Mouse (Mus musculus): ENCODE results near the gene Hist1h3e. TPM values are rescaled to one million over a fixed set of nuclear protein-coding genes. Genes with fewer than 3 reads are reported as not detected.

The Hist1h3e gene
- polyA plus RNA-seq, 1 experiment = 3.8 TPM

- no peak for DNase-seq
- no peak for TF ChIP-seq POLR2A (IDR thresholded peaks at IDR 0.05; ENCODE audit: low read depth, low read length)
- H3K4me1 ChIP-seq (ENCODE audit: control insufficient read depth, insufficient read depth, low read length) = peaks cover 11% of the 10 kb centered on the region; the same call in 1 of the 2 replicates
- H3K4me3 ChIP-seq (ENCODE audit: insufficient read depth, low read depth, low read length) = 0 out of 2 replicates have a peak overlapping the region, but pooled peaks have one; percentile 12
- 20% methylated on average over 9 of the region's 9 CpGs for WGBS
- no peaks in the 10 kb centered on the region for H3K36me3 ChIP-seq (ENCODE audit: control insufficient read depth, insufficient read depth, low read length)
- H3K27me3 ChIP-seq (replicated peaks; ENCODE audit: control insufficient read depth, insufficient read depth, low read length) = no peaks in the 10 kb centered on the region
- no peak overlapping the region for H3K27ac ChIP-seq (ENCODE audit: insufficient read depth, low read depth, low read length)
These were observed 29.7 kb downstream of the Hist1h3e start for GRCm38 (mm10) chr13:23532262-23533075.

- peak; percentile 99 for DNase-seq
- H3K27me3 ChIP-seq (replicated peaks; ENCODE audit: control insufficient read depth, insufficient read depth, low read length) = no peaks in the 10 kb centered on the region
- TF ChIP-seq POLR2A (IDR thresholded peaks at IDR 0.05; ENCODE audit: low read depth, low read length) (peak; percentile 98), CTCF (conservative IDR thresholded peaks at IDR 0.05; ENCODE audit: insufficient read depth, insufficient read length, low read depth, low read length) (no peak)
- peaks cover 11% of the 10 kb centered on the region; the same call in 1 of the 2 replicates for H3K4me1 ChIP-seq (ENCODE audit: control insufficient read depth, insufficient read depth, low read length)
- WGBS = under 1% methylated on average over 64 of the region's 70 CpGs
- H3K4me3 ChIP-seq (ENCODE audit: insufficient read depth, low read depth, low read length) = peak within 1 kb of the TSS; percentile 59
- peak within 1 kb of the TSS; percentile 94 for H3K27ac ChIP-seq (ENCODE audit: insufficient read depth, low read depth, low read length)
- H3K36me3 ChIP-seq (ENCODE audit: control insufficient read depth, insufficient read depth, low read length) = no peaks in the 10 kb centered on the region
These were observed 31.0 kb downstream of the Hist1h3e start, which contains the start of gene Hist1h4h for GRCm38 (mm10) chr13:23530901-23531875. TSS of gene Hist1h4h (plus strand) at chr13:23531050.

GRCm38 (mm10) chr13:23530181-23530900 is 31.8 kb downstream of the Hist1h3e start:
- Histone ChIP-seq H3K36me3 (ENCODE audit: control insufficient read depth, insufficient read depth, low read length) (no peaks in the 10 kb centered on the region), H3K27ac (ENCODE audit: insufficient read depth, low read depth, low read length) (peak overlapping the region; percentile 94), H3K4me1 (ENCODE audit: control insufficient read depth, insufficient read depth, low read length) (peaks cover 11% of the 10 kb centered on the region; the same call in 1 of the 2 replicates), H3K27me3 (replicated peaks; ENCODE audit: control insufficient read depth, insufficient read depth, low read length) (no peaks in the 10 kb centered on the region), H3K4me3 (ENCODE audit: insufficient read depth, low read depth, low read length) (peak overlapping the region; percentile 59)
- peak; percentile 83 for DNase-seq
- under 1% methylated on average over 20 of the region's 20 CpGs for WGBS
- TF ChIP-seq POLR2A (IDR thresholded peaks at IDR 0.05; ENCODE audit: low read depth, low read length) = no peak
- no peak for TF ChIP-seq CTCF (conservative IDR thresholded peaks at IDR 0.05; ENCODE audit: insufficient read depth, insufficient read length, low read depth, low read length)

GRCm38 (mm10) chr13:23529480-23530165 is 32.5 kb downstream of the Hist1h3e start:
- TF ChIP-seq POLR2A (IDR thresholded peaks at IDR 0.05; ENCODE audit: low read depth, low read length) (no peak), CTCF (conservative IDR thresholded peaks at IDR 0.05; ENCODE audit: insufficient read depth, insufficient read length, low read depth, low read length) (no peak)
- no peak for DNase-seq
- H3K27ac ChIP-seq (ENCODE audit: insufficient read depth, low read depth, low read length) = no peak overlapping the region
- 33% methylated on average over 2 of the region's 2 CpGs for WGBS
- no peak overlapping the region for H3K4me3 ChIP-seq (ENCODE audit: insufficient read depth, low read depth, low read length)
- H3K36me3 ChIP-seq (ENCODE audit: control insufficient read depth, insufficient read depth, low read length) = no peaks in the 10 kb centered on the region
- H3K27me3 ChIP-seq (replicated peaks; ENCODE audit: control insufficient read depth, insufficient read depth, low read length) = no peaks in the 10 kb centered on the region
- H3K4me1 ChIP-seq (ENCODE audit: control insufficient read depth, insufficient read depth, low read length) = peaks cover 9% of the 10 kb centered on the region; the same call in 1 of the 2 replicates

- DNase-seq = no peak
- Histone ChIP-seq H3K27me3 (replicated peaks; ENCODE audit: control insufficient read depth, insufficient read depth, low read length) (no peaks in the 10 kb centered on the region), H3K4me1 (ENCODE audit: control insufficient read depth, insufficient read depth, low read length) (peaks cover 6% of the 10 kb centered on the region; the same call in 1 of the 2 replicates), H3K27ac (ENCODE audit: insufficient read depth, low read depth, low read length) (no peak overlapping the region), H3K36me3 (ENCODE audit: control insufficient read depth, insufficient read depth, low read length) (no peaks in the 10 kb centered on the region), H3K4me3 (ENCODE audit: insufficient read depth, low read depth, low read length) (no peak overlapping the region)
- 62% methylated on average over 5 of the region's 5 CpGs for WGBS
- no peak for TF ChIP-seq POLR2A (IDR thresholded peaks at IDR 0.05; ENCODE audit: low read depth, low read length)
- TF ChIP-seq CTCF (conservative IDR thresholded peaks at IDR 0.05; ENCODE audit: insufficient read depth, insufficient read length, low read depth, low read length) = no peak
These were observed 33.2 kb downstream of the Hist1h3e start for GRCm38 (mm10) chr13:23529005-23529404.

GRCm38 (mm10) chr13:23526312-23526711 is 35.9 kb downstream of the Hist1h3e start:
- Histone ChIP-seq H3K36me3 (ENCODE audit: control insufficient read depth, insufficient read depth, low read length) (no peaks in the 10 kb centered on the region), H3K27ac (ENCODE audit: insufficient read depth, low read depth, low read length) (no peak overlapping the region), H3K4me3 (ENCODE audit: insufficient read depth, low read depth, low read length) (peak overlapping the region; percentile 1; the same call in 1 of the 2 replicates), H3K4me1 (ENCODE audit: control insufficient read depth, insufficient read depth, low read length) (no peaks in the 10 kb centered on the region; the same call in 1 of the 2 replicates), H3K27me3 (replicated peaks; ENCODE audit: control insufficient read depth, insufficient read depth, low read length) (no peaks in the 10 kb centered on the region)
- 2% methylated on average over 17 of the region's 17 CpGs for WGBS
- TF ChIP-seq POLR2A (IDR thresholded peaks at IDR 0.05; ENCODE audit: low read depth, low read length) (no peak), CTCF (conservative IDR thresholded peaks at IDR 0.05; ENCODE audit: insufficient read depth, insufficient read length, low read depth, low read length) (no peak)
- peak; percentile 93 for DNase-seq

Measured in kidney, adult 2 months (tissue).